Mouse (Mus musculus) kidney, adult 11 months (tissue): ENCODE data around the gene Zdhhc12.
"Not testable (repeated sequence)": the region's sequence is repeated elsewhere in the genome, so short reads cannot be mapped to it uniquely, and the experiment has no call there.

ENCODE experiments used
- DNase-seq: peaks from one replicate; pipeline ENCODE4 v3.0.0; 2022

Zdhhc12 gene

GRCm38 (mm10) chr2:30093471-30094207 is at the start of gene Zdhhc12:
Gene Zdhhc12 (minus strand): TSS chr2:30093648.
- peak; percentile 98 for DNase-seq

DNA sequence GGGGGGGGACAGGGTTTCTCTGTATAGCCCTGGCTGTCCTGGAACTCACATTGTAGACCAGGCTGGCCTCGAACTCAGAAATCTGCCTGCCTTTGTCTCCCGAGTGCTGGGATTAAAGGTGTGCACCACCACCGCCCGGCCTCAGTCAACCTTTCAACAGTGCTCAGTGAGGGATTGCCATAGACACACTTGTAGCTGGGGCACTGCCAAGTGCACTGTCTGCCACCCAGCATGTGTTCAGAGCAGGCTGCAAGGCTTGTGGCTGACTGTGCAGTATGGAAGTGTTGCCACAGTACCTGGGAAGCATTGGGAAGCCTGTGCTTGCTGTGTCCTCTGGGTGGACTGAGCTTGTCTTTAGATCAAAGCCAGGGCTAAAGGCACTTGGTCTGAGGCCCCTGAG is 46.6 kb upstream of the Zdhhc12 start:
- DNase-seq = not testable (repeated sequence)

GRCm38 (mm10) chr2:30136458-30136857 is 43.0 kb upstream of the Zdhhc12 start:
- peak; percentile 65 for DNase-seq

DNA sequence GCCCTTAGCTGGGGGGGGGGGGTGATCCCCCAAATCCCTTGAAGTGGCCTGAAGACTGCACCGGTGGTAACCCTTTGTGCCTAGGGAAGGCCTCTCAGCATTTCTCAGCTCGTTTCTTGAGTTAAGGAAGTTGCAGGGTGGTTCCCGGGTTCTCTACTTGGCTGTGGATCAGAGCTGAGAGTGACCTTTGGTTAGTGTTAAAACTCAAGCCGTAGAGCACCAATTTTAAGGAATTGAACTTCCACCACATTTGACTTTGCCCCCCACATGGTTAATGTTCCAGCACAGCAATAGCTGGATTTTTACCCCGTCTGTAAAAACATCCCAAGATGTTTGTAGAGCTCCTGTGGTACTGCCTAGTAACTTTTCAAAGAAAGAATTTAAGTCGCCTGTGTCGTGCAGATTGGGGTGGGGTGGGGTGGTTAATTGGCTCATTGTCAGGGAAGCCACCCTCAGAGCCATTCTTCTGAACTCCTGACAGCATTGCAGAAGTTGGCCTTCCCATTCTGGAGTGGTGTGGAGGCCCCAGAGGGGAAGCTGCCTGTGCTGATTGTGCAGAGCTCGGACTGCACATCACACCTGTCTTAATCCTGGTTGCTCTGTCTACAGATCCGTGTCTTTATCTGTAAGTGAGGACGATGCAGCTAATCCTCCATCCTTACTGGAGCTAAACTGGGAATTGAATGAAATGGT is 41.6 kb upstream of the Zdhhc12 start:
- DNase-seq = peak; percentile 85

DNA sequence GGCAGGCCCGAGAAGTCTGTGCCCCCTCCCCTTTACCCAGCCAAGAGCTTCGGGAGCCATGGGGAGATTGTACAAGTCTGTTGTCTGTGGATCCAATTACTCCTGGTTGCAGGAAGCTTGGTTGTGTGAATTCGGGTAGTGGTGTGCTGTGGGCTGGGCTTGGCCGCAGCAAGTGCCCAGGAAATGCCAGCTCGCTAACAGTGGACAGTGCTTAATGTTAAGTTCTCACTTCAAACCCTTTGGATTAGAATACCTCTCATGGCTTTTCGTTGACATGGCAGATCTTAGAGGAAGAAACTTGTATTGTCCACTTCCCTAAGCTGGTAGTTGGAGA is 40.9 kb upstream of the Zdhhc12 start:
- no peak for DNase-seq

GRCm38 (mm10) chr2:30133613-30134377 is 40.3 kb upstream of the Zdhhc12 start, which contains the start of gene Tbc1d13:
Gene Tbc1d13 (plus strand): TSS chr2:30133746.
- DNase-seq = peak; percentile 98

- DNase-seq = peak; percentile 89
Measured at GRCm38 (mm10) chr2:30132801-30133612, 39.6 kb upstream of the Zdhhc12 start.

GRCm38 (mm10) chr2:30131240-30131639 is 37.8 kb upstream of the Zdhhc12 start:
- not testable (repeated sequence) for DNase-seq

GRCm38 (mm10) chr2:30130156-30130555 is 36.7 kb upstream of the Zdhhc12 start:
- peak; percentile 58 for DNase-seq

DNA sequence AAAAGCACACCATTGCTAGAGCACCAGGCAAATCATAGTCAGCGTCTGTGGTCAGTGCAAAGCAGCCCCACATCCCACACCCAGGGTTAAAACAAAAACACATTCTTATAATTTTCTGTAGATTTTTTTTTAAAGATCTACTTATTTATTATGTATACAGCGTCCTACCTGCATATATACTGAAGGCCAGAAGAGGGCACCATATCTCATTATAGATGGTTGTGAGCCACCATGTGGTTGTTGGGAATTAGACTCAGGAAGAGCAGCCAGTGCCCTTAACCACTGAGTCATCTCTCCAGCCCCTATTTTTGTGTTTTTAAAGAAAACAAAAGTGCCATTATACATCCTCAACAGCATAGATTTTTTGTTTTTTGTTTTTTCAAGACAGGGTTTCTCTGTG is 35.3 kb upstream of the Zdhhc12 start:
- DNase-seq = no peak

DNA sequence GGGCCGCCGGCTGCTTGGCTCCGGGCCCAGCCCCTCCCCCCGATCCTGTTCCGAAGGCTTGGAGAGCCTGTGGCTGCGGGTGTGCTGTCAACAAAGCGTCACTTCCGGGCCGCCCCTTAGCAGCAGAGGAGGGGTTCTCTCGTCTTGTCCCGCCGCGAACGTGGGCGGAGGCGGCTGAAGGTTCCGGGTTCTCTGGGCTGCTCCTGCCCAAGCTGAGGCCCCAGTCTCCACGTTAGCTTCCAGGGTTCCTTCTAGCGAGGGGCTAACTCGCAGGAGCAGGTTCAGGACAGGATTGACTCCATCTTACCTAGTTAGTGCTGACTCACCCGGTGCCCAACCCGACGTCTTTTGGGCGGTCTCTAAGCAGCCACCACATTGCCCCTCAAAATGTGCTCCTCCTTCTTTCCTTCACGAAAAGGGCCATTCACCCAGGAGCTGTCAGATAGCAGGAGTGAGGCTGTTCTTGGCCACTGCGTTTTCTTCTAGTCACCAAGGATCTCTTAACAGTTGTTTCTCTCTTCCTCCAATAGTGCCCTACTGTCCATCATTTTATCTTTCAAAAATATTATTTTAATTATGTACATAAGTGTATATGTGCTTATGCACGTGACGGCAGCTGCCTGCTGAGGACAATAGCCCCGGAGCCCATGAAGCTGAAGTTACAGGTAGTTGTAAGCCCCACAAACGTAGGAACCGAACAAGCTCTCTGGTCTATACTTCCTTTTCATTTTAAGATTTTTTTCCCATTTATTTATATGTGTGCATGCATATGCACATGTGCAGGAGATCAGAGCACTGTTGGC is 31.2 kb upstream of the Zdhhc12 start, which contains the start of gene Zer1:
TSS of gene Zer1 (minus strand) at position 114 of the 803 bp plus-strand sequence.
- peak; percentile 96 for DNase-seq

- DNase-seq = no peak
Measured at GRCm38 (mm10) chr2:30123729-30124471, 30.5 kb upstream of the Zdhhc12 start.

DNA sequence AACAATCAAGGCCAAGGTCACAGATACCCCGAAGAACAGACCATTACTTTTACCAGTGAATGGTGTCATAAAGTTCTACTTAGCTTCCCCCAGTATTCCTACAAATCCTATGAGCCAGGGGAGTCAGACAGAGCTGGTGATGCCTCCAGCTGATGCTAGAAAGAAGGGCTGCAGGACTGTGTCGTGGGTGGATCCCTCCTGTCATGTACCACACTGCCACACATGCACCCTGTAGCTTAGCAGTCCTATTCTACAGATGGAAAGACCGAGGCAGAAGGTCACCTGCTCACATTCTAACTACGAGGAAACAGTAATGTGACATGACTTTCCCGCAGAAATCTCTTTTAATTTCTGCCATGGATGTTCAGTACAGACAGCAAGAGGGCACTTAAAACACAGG is 29.3 kb upstream of the Zdhhc12 start:
- DNase-seq = no peak

DNA sequence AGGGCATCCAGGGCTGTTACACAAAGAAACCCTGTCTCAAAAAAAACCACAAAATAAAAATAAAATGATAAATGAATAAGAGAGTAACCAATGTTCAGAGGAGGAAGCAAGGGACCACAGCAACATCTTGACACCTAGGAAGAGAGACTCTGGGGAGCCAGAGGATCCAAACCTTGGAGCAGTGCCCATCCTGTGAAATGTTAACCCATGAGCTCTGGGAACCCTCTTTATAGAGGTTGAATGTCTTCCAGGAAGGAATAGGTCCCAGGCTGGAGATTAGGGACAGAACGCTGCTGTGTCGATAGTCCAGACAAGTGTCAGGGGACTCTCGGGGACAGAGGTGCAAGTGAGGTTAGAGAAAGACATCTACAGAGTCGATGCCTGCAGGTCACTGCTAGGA is 26.8 kb upstream of the Zdhhc12 start:
- no peak for DNase-seq

GRCm38 (mm10) chr2:30119641-30120051 is 26.2 kb upstream of the Zdhhc12 start:
- DNase-seq = no peak

GRCm38 (mm10) chr2:30112564-30112963 is 19.1 kb upstream of the Zdhhc12 start:
- DNase-seq = no peak

DNA sequence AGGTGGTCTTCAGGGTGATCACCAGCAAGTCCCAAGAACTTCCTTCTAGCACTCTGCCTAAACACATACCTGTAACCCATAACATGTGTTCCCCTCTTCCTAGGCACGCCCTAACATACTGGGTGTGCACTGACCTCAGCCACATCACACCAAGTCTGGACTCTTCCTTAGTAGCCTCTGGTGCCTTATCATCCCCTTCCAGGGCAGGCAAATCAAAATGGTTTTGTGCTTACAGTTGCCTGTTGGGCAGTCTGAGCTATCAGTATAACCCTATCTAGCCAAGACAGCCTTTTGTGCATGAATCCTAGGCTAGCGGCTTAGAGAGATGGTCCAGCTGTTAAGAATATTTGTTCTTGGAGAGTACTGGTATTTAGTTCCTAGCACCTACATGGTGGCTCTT is 18.1 kb upstream of the Zdhhc12 start:
- DNase-seq = no peak

DNA sequence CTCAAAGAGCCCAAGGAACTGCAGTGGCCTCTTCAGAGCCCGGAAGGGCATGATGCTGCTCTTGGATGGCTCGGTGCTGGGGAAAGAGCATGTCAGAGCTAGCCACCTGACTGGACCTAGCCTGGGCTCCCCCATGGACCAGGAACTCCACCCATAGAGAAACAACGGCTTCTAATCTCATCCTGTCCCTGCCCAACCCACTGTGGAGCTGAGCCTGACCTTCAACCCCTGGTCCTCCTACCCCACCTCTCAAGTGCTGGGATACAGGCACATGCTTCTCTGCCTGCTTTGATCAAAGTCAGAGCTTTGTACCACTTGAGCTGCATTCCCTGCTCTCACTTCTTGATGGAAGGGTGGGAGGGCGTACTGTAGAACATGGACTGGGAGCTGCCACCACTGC is 14.8 kb upstream of the Zdhhc12 start:
- no peak for DNase-seq

GRCm38 (mm10) chr2:30107646-30108045 is 14.2 kb upstream of the Zdhhc12 start:
- DNase-seq = no peak

DNA sequence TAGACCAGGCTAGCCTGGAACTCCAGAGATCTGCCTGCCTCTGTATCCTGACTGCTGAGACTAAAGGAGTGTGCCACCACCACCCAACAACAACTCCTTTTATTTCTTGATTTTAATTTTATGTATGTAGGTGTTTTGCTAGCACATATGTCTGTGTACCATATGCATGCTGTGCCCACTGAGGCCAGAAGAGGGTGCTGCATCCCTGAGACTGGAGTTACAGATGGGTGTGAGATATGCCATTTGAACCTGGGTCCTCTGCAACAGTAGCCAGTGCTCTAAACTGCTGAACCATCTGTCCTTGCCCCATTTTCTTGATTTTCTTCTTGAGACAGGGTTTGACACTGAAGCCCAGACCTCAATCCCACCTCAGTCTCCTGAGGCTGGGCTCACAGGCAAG is 12.9 kb upstream of the Zdhhc12 start:
- peak; percentile 44 for DNase-seq

- DNase-seq = no peak
Measured at GRCm38 (mm10) chr2:30100214-30100613, 6.8 kb upstream of the Zdhhc12 start.
